Mouse (Mus musculus): Measurements from ENCODE around the gene Hoxb3. TPM values are rescaled to one million over a fixed set of nuclear protein-coding genes. Genes with fewer than 3 reads are reported as not detected.

Gene Hoxb3
- total and polyA plus RNA-seq, 2 experiments from 2014 or later, result 9.2 TPM; not detected in 1

DNA sequence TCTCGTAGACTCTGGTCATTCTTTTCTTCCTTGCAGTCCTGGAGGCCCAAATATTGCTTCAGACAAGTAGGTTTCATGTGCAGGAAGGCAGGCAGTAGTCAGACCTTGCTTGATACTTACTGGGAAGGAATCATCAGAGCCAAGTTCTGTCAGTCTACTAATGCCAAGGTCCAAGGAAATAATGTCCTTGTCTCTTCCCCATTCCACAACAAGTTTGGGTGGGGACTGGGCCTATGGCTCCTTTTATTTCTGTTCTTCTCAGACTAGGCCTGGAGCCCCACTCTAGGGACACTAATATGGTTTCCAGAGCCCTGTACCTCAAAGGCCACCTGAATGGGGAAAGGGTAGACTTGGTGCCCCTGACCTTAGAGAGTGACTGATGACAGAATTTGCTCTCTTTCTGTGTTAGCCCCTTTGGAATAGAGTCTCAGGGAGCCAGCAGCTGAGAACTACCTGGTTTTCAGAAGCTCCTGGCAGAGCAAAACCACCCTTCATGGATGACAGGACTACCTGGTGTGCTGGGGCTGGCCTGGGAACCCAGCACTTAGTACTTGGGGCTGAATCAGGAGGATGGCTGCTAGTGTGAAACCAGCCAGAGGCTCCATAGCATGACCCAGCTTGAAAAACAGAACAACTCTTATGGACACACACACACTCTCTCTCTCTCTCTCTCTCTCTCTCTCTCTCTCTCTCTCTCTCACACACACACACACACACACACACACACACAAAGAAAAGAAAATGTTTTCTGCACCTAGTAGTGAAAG lies 34.5 kb upstream of the Hoxb3 start:
- Histone ChIP-seq H3K9ac (replicated peaks; ENCODE audit: low read length, poor library complexity, severe bottlenecking) (no peak overlapping the region), H3K27ac (ENCODE audit: low read depth, low read length) (no peak overlapping the region), H3K9me3 (ENCODE audit: low read length) (no peaks in the 10 kb centered on the region), H3K4me2 (ENCODE audit: low read depth, low read length, poor library complexity, severe bottlenecking) (no peak overlapping the region), H3K4me3 (ENCODE audit: low read depth, low read length) (no peak overlapping the region), H3K36me3 (ENCODE audit: insufficient read depth, low read length) (no peaks in the 10 kb centered on the region), H3K4me1 (ENCODE audit: insufficient read depth, low read length) (no peaks in the 10 kb centered on the region), H3K27me3 (ENCODE audit: insufficient read depth, low read length) (peaks cover 82% of the 10 kb centered on the region)
- no peak for TF ChIP-seq CTCF (IDR thresholded peaks at IDR 0.05)
- WGBS, result 13% methylated on average over 1 of the region's 1 CpGs
- DNase-seq (ENCODE audit: low spot score) (no peak), ATAC-seq (ENCODE audit: low FRiP score) (no peak)

- Histone ChIP-seq H3K27me3 (ENCODE audit: insufficient read depth, low read length) (peaks cover 81% of the 10 kb centered on the region), H3K9ac (replicated peaks; ENCODE audit: low read length, poor library complexity, severe bottlenecking) (no peak overlapping the region), H3K27ac (ENCODE audit: low read depth, low read length) (no peak overlapping the region), H3K36me3 (ENCODE audit: insufficient read depth, low read length) (no peaks in the 10 kb centered on the region), H3K4me2 (ENCODE audit: low read depth, low read length, poor library complexity, severe bottlenecking) (no peak overlapping the region), H3K9me3 (ENCODE audit: low read length) (no peaks in the 10 kb centered on the region), H3K4me1 (ENCODE audit: insufficient read depth, low read length) (no peaks in the 10 kb centered on the region), H3K4me3 (ENCODE audit: low read depth, low read length) (no peak overlapping the region)
- WGBS, result 5% methylated on average over 21 of the region's 21 CpGs
- TF ChIP-seq CTCF (IDR thresholded peaks at IDR 0.05), result no peak
- DNase-seq (ENCODE audit: low spot score) (no peak), ATAC-seq (ENCODE audit: low FRiP score) (no peak)
Measured at GRCm38 (mm10) chr11:96289293-96289692, 33.8 kb upstream of the Hoxb3 start.

GRCm38 (mm10) chr11:96289837-96290236 lies 33.3 kb upstream of the Hoxb3 start:
- no peak for ATAC-seq (ENCODE audit: low FRiP score)
- Histone ChIP-seq H3K4me2 (ENCODE audit: low read depth, low read length, poor library complexity, severe bottlenecking) (no peak overlapping the region), H3K9ac (replicated peaks; ENCODE audit: low read length, poor library complexity, severe bottlenecking) (no peak overlapping the region)

DNA sequence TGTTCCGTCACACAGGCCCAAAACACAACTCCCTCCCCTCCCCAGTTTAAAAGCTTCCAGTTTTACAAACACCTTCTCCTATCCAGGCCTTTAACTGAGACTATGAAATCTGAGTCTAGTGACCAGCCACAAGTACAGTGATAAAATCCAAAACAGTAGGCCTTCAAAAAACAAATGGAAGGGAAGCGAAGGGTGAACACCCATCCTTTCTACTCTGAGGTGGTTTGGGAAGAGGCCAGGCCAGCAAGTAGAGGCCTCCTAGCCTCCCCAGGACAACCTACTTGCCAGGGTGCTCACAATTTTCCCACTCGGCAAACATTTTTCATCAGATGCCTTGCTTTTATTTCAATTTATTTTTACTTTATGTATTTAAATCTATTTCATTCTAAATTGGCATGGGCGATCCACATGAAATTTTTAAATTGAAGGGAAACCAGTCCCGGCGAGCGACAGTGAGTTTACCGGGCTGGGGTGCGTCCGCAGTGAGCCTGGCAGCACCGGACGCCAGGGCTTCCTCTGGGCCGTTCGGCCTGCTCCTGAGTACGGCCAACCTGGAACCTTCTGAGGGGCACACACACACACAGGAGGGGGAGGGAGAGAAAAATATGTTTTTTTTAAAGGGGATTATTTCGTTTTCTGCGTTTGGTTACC lies 32.3 kb upstream of the Hoxb3 start:
- H3K27ac ChIP-seq (ENCODE audit: low read depth, low read length), result no peak overlapping the region

More at GRCm38 (mm10) chr11:96289837-96290236, 33.3 kb upstream of the Hoxb3 start:
- Histone ChIP-seq H3K9me3 (ENCODE audit: low read length) (no peaks in the 10 kb centered on the region), H3K36me3 (ENCODE audit: insufficient read depth, low read length) (no peaks in the 10 kb centered on the region), H3K4me1 (ENCODE audit: insufficient read depth, low read length) (no peaks in the 10 kb centered on the region), H3K27me3 (ENCODE audit: insufficient read depth, low read length) (peaks cover 81% of the 10 kb centered on the region), H3K27ac (ENCODE audit: low read depth, low read length) (no peak overlapping the region), H3K4me3 (ENCODE audit: low read depth, low read length) (no peak overlapping the region)
- 7% methylated on average over 6 of the region's 6 CpGs for WGBS
- no peak for TF ChIP-seq CTCF (IDR thresholded peaks at IDR 0.05)
- DNase-seq (ENCODE audit: low spot score), result no peak

GRCm38 (mm10) chr11:96291681-96292564 lies 31.2 kb upstream of the Hoxb3 start, which contains the start of gene Hoxb6:
Hoxb6 (plus strand) TSS chr11:96292476.
- H3K4me2 ChIP-seq (ENCODE audit: low read depth, low read length, poor library complexity, severe bottlenecking), result no peak within 1 kb of the TSS
- H3K36me3 ChIP-seq (ENCODE audit: insufficient read depth, low read length), result no peaks in the 10 kb centered on the region
- under 1% methylated on average over 22 of the region's 22 CpGs for WGBS
- ATAC-seq (ENCODE audit: low FRiP score) (no peak), DNase-seq (ENCODE audit: low spot score) (no peak)
- no peaks in the 10 kb centered on the region for H3K4me1 ChIP-seq (ENCODE audit: insufficient read depth, low read length)
- no peaks in the 10 kb centered on the region for H3K9me3 ChIP-seq (ENCODE audit: low read length)
- peaks cover 89% of the 10 kb centered on the region for H3K27me3 ChIP-seq (ENCODE audit: insufficient read depth, low read length)
- no peak within 1 kb of the TSS for H3K27ac ChIP-seq (ENCODE audit: low read depth, low read length)
- TF ChIP-seq CTCF (IDR thresholded peaks at IDR 0.05), result no peak
- no peak within 1 kb of the TSS for H3K9ac ChIP-seq (replicated peaks; ENCODE audit: low read length, poor library complexity, severe bottlenecking)
- H3K4me3 ChIP-seq (ENCODE audit: low read depth, low read length), result no peak within 1 kb of the TSS

More for the DNA sequence above, 32.3 kb upstream of the Hoxb3 start:
- no peak overlapping the region for H3K4me2 ChIP-seq (ENCODE audit: low read depth, low read length, poor library complexity, severe bottlenecking)
- H3K9me3 ChIP-seq (ENCODE audit: low read length), result no peaks in the 10 kb centered on the region
- no peaks in the 10 kb centered on the region for H3K4me1 ChIP-seq (ENCODE audit: insufficient read depth, low read length)
- no peak overlapping the region for H3K4me3 ChIP-seq (ENCODE audit: low read depth, low read length)
- no peak for TF ChIP-seq CTCF (IDR thresholded peaks at IDR 0.05)
- no peaks in the 10 kb centered on the region for H3K36me3 ChIP-seq (ENCODE audit: insufficient read depth, low read length)
- H3K9ac ChIP-seq (replicated peaks; ENCODE audit: low read length, poor library complexity, severe bottlenecking), result no peak overlapping the region
- peaks cover 85% of the 10 kb centered on the region for H3K27me3 ChIP-seq (ENCODE audit: insufficient read depth, low read length)
- DNase-seq (ENCODE audit: low spot score), result no peak
- 4% methylated on average over 17 of the region's 17 CpGs for WGBS
- ATAC-seq (ENCODE audit: low FRiP score), result no peak

All from midbrain, postnatal 0 days (tissue).